Mouse (Mus musculus) liver, embryonic 15.5 days (tissue): ENCODE results near the gene Lrrc29. TPM values are rescaled to one million over a fixed set of nuclear protein-coding genes. Genes with fewer than 3 reads are reported as not detected.
"Not testable (repeated sequence)": the region's sequence is repeated elsewhere in the genome, so short reads cannot be mapped to it uniquely, and the experiment has no call there.

Source experiments
- ATAC-seq: fragments of 200-750 bp; cut with Nextera tagmentation; 2 replicates; pipeline ENCODE4 v1.8.0; 2017; ENCODE audit warnings: moderate number of reproducible peaks, mild to moderate bottlenecking, moderate library complexity; ENCODE audit not compliant: insufficient read depth
- H3K27ac ChIP-seq: fragments of 300-500 bp; sonication (generic); replicated peaks from 2 replicates; pipeline ENCODE4 v1.5.1; 2015; ENCODE audit warnings: mild to moderate bottlenecking, inconsistent platforms
- H3K27me3 ChIP-seq: fragments of 300-500 bp; sonication (generic); 2 replicates; pipeline ENCODE4 v1.6.1; 2015; ENCODE audit warnings: mild to moderate bottlenecking, inconsistent platforms
- H3K36me3 ChIP-seq: fragments of 300-500 bp; sonication (generic); replicated peaks from 2 replicates; pipeline ENCODE4 v1.6.1; 2015; ENCODE audit warnings: moderate library complexity, mild to moderate bottlenecking, inconsistent platforms
- H3K4me1 ChIP-seq: fragments of 300-500 bp; sonication (generic); replicated peaks from 2 replicates; pipeline ENCODE4 v1.6.1; 2015; ENCODE audit warnings: inconsistent platforms
- H3K4me2 ChIP-seq: fragments of 300-500 bp; sonication (generic); 2 replicates; pipeline ENCODE4 v1.6.1; 2015; ENCODE audit warnings: moderate library complexity, mild to moderate bottlenecking, inconsistent platforms
- H3K4me3 ChIP-seq: fragments of 300-500 bp; sonication (generic); replicated peaks from 2 replicates; pipeline ENCODE4 v1.5.1; 2015; ENCODE audit warnings: mild to moderate bottlenecking, inconsistent platforms
- H3K9ac ChIP-seq: fragments of 300-500 bp; sonication (generic); 2 replicates; pipeline ENCODE4 v1.6.1; 2015; ENCODE audit warnings: moderate library complexity, mild to moderate bottlenecking, inconsistent platforms
- H3K9me3 ChIP-seq: fragments of 300-500 bp; sonication (generic); replicated peaks from 2 replicates; pipeline ENCODE4 v1.6.1; 2016; ENCODE audit warnings: inconsistent platforms
- WGBS: fragments of 180-500 bp; shearing (Covaris S2); methylation state at CpG from one replicate; pipeline ENCODE4 v1.1.7; 2015; ENCODE audit warnings: mixed read lengths; ENCODE audit not compliant: insufficient replicate concordance; 5-methylcytosine and 5-hydroxymethylcytosine counted together
- polyA plus RNA-seq: library from polyadenylated mRNA; unstranded; fragments of >200 nt; fragmentation: Nextera tagmentation; extraction: Ambion mirVana; gene quantifications from 2 replicates; pipeline ENCODE4 v1.2.1, GENCODE M21; 2015

The Lrrc29 gene
- polyA plus RNA-seq, 1 experiment from 2014 or later = 10.4 TPM

GRCm38 (mm10) chr8:105295895-105296573 is 30.0 kb downstream of the Lrrc29 start, which contains the start of gene Exoc3l:
Exoc3l (minus strand) TSS chr8:105296101.
- Histone ChIP-seq H3K9me3 (no peaks in the 10 kb centered on the region), H3K9ac (peak within 1 kb of the TSS; percentile 88), H3K27me3 (peaks cover 6% of the 10 kb centered on the region), H3K4me3 (peak within 1 kb of the TSS; percentile 77), H3K4me2 (peak within 1 kb of the TSS; percentile 80), H3K27ac (peak within 1 kb of the TSS; percentile 98), H3K4me1 (peaks cover 50% of the 10 kb centered on the region), H3K36me3 (peaks cover 24% of the 10 kb centered on the region)
- no peak for ATAC-seq
- WGBS = 30% methylated on average over 11 of the region's 11 CpGs

GRCm38 (mm10) chr8:105295256-105295655 is 30.8 kb downstream of the Lrrc29 start:
- Histone ChIP-seq H3K27me3 (peaks cover 12% of the 10 kb centered on the region), H3K4me1 (peaks cover 50% of the 10 kb centered on the region), H3K9me3 (no peaks in the 10 kb centered on the region), H3K27ac (0 out of 2 replicates have a peak overlapping the region, but pooled peaks have one; percentile 98), H3K4me3 (peak overlapping the region; percentile 17; the same call in 1 of the 2 replicates), H3K4me2 (peak overlapping the region; percentile 23), H3K9ac (no peak overlapping the region), H3K36me3 (peaks cover 16% of the 10 kb centered on the region)
- 64% methylated on average over 11 of the region's 11 CpGs for WGBS
- ATAC-seq = no peak

GRCm38 (mm10) chr8:105294776-105295175 is 31.3 kb downstream of the Lrrc29 start:
- Histone ChIP-seq H3K4me1 (peaks cover 53% of the 10 kb centered on the region), H3K4me2 (peak overlapping the region; percentile 23), H3K27me3 (peaks cover 17% of the 10 kb centered on the region), H3K4me3 (peak overlapping the region; percentile 17; the same call in 1 of the 2 replicates), H3K9ac (no peak overlapping the region), H3K36me3 (peaks cover 11% of the 10 kb centered on the region), H3K27ac (no peak overlapping the region), H3K9me3 (no peaks in the 10 kb centered on the region)
- 73% methylated on average over 9 of the region's 9 CpGs for WGBS
- no peak for ATAC-seq

- Histone ChIP-seq H3K9ac (no peak overlapping the region), H3K4me1 (peaks cover 55% of the 10 kb centered on the region), H3K4me2 (no peak overlapping the region), H3K9me3 (no peaks in the 10 kb centered on the region), H3K36me3 (no peaks in the 10 kb centered on the region), H3K27me3 (peaks cover 28% of the 10 kb centered on the region), H3K4me3 (no peak overlapping the region), H3K27ac (no peak overlapping the region)
- 80% methylated on average over 19 of the region's 19 CpGs for WGBS
- ATAC-seq = no peak
Measured at GRCm38 (mm10) chr8:105293405-105293804, 32.7 kb downstream of the Lrrc29 start.

GRCm38 (mm10) chr8:105292471-105292870 is 33.6 kb downstream of the Lrrc29 start:
- Histone ChIP-seq H3K27me3 (peaks cover 34% of the 10 kb centered on the region), H3K9me3 (no peaks in the 10 kb centered on the region), H3K4me1 (peaks cover 55% of the 10 kb centered on the region), H3K4me3 (no peak overlapping the region), H3K27ac (no peak overlapping the region), H3K4me2 (no peak overlapping the region), H3K36me3 (no peaks in the 10 kb centered on the region), H3K9ac (no peak overlapping the region)
- 67% methylated on average over 7 of the region's 7 CpGs for WGBS
- ATAC-seq = no peak

GRCm38 (mm10) chr8:105291802-105292201 is 34.3 kb downstream of the Lrrc29 start:
- not testable (repeated sequence) for H3K27ac ChIP-seq
- 47% methylated on average over 3 of the region's 3 CpGs for WGBS

GRCm38 (mm10) chr8:105291364-105291763 is 34.7 kb downstream of the Lrrc29 start:
- not testable (repeated sequence) for H3K4me2 ChIP-seq, H3K9ac ChIP-seq, H3K9me3 ChIP-seq, H3K4me3 ChIP-seq, H3K36me3 ChIP-seq, ATAC-seq, H3K27ac ChIP-seq
- peaks cover 46% of the 10 kb centered on the region for H3K4me1 ChIP-seq
- WGBS = 71% methylated on average over 8 of the region's 8 CpGs
- peaks cover 42% of the 10 kb centered on the region for H3K27me3 ChIP-seq

More at GRCm38 (mm10) chr8:105291802-105292201, 34.3 kb downstream of the Lrrc29 start:
- peaks cover 38% of the 10 kb centered on the region for H3K27me3 ChIP-seq
- not testable (repeated sequence) for H3K9me3 ChIP-seq, H3K36me3 ChIP-seq, H3K4me2 ChIP-seq, H3K9ac ChIP-seq, H3K4me3 ChIP-seq, ATAC-seq
- H3K4me1 ChIP-seq = peaks cover 50% of the 10 kb centered on the region

- peak overlapping the region; percentile 82 for H3K4me2 ChIP-seq
- H3K4me3 ChIP-seq = no peak overlapping the region
- ATAC-seq = no peak
- H3K4me1 ChIP-seq = peaks cover 39% of the 10 kb centered on the region
- peaks cover 48% of the 10 kb centered on the region for H3K27me3 ChIP-seq
- 15% methylated on average over 31 of the region's 31 CpGs for WGBS
- H3K9me3 ChIP-seq = no peaks in the 10 kb centered on the region
- H3K36me3 ChIP-seq = no peaks in the 10 kb centered on the region
- no peak overlapping the region for H3K9ac ChIP-seq
- no peak overlapping the region for H3K27ac ChIP-seq
Measured at GRCm38 (mm10) chr8:105290554-105291314, 35.3 kb downstream of the Lrrc29 start.

- Histone ChIP-seq H3K4me3 (peak within 1 kb of the TSS; percentile 54), H3K4me1 (peaks cover 33% of the 10 kb centered on the region), H3K27me3 (peaks cover 53% of the 10 kb centered on the region), H3K4me2 (peak within 1 kb of the TSS; percentile 82), H3K27ac (no peak within 1 kb of the TSS; the same call in 1 of the 2 replicates), H3K9ac (peak within 1 kb of the TSS; percentile 7; the same call in 1 of the 2 replicates), H3K36me3 (no peaks in the 10 kb centered on the region), H3K9me3 (no peaks in the 10 kb centered on the region)
- peak; percentile 8 for ATAC-seq
- 4% methylated on average over 43 of the region's 43 CpGs for WGBS
Measured at GRCm38 (mm10) chr8:105289805-105290460, 36.1 kb downstream of the Lrrc29 start, which contains the start of gene 4931428F04Rik. 4931428F04Rik (minus strand) TSS chr8:105289864.

- Histone ChIP-seq H3K27ac (no peak overlapping the region; the same call in 1 of the 2 replicates), H3K36me3 (no peaks in the 10 kb centered on the region), H3K4me3 (peak overlapping the region; percentile 54), H3K27me3 (peaks cover 57% of the 10 kb centered on the region), H3K9ac (peak overlapping the region; percentile 7; the same call in 1 of the 2 replicates), H3K4me1 (peaks cover 33% of the 10 kb centered on the region), H3K9me3 (no peaks in the 10 kb centered on the region), H3K4me2 (peak overlapping the region; percentile 82)
- peak; percentile 79 for ATAC-seq
- under 1% methylated on average over 53 of the region's 53 CpGs for WGBS
Measured at GRCm38 (mm10) chr8:105288958-105289732, 36.9 kb downstream of the Lrrc29 start.
